Mouse (Mus musculus): Measurements from ENCODE around the gene Slc7a14. TPM values are rescaled to one million over a fixed set of nuclear protein-coding genes. Genes with fewer than 3 reads are reported as not detected.

The Slc7a14 gene
- polyA plus RNA-seq, 1 experiment: 0.15 TPM

DNA sequence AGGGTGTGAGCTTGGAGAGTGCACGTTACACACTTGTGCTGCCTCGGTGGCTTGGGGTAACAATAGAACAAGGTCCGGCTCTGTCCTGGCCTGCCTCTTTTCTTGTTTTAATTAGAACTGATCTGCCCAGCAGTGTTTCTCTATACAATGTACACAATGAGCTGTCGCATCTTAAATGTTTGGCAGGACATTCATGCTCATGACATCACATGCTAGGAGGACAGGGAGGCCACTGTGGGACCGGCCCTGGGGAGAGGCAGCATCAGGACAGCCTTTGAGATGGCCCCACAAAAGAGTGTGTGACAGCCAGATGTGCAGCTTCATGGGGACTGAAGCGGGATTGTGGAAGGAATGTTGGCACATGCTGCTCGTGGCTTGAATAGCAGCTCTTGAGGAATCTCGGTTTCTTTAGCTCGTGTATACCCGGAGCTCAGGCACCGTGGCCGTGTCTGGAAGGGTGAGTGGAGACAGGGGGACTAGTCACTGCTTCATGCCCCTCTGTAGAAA lies 143.8 kb downstream of the Slc7a14 start:
- no peak overlapping the region for H3K27ac ChIP-seq (ENCODE audit: insufficient read depth, low read depth, low read length)
- 66% methylated on average over 12 of the region's 12 CpGs for WGBS
- no peak overlapping the region for H3K4me3 ChIP-seq (ENCODE audit: low read depth, low read length)

DNA sequence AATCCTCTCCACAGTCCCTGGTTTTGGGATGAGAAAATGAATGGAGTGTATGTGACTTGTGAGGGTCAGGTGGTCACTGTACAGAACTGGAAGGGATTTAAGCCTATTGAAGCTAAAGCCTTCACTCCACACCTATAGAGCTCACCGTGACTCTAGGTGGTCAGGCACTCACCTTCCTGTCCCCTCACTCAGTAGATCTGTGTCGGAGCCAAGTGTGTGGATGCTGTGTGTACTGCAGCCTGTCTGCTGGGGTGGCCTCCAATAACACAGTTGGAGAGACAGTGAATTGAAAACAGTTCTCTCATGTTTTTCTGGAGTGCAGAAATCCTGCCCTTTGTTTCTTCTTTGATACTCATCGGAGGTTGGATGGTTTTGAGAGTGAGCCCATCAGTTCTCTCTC lies 144.4 kb downstream of the Slc7a14 start:
- no peak for TF ChIP-seq CTCF (IDR thresholded peaks at IDR 0.05; ENCODE audit: extremely low read depth, insufficient read length, insufficient replicate concordance, low read depth, low read length)
- 77% methylated on average over 3 of the region's 3 CpGs for WGBS
- Histone ChIP-seq H3K27me3 (ENCODE audit: control insufficient read depth, insufficient read depth, low read length) (no peaks in the 10 kb centered on the region), H3K27ac (ENCODE audit: insufficient read depth, low read depth, low read length) (no peak overlapping the region), H3K4me1 (ENCODE audit: control insufficient read depth, insufficient read depth, insufficient read length, low read length) (no peaks in the 10 kb centered on the region), H3K4me3 (ENCODE audit: low read depth, low read length) (no peak overlapping the region), H3K36me3 (ENCODE audit: control insufficient read depth, insufficient read depth, low read length) (no peaks in the 10 kb centered on the region)

More for the DNA sequence above, 143.8 kb downstream of the Slc7a14 start:
- no peak for TF ChIP-seq CTCF (IDR thresholded peaks at IDR 0.05; ENCODE audit: extremely low read depth, insufficient read length, insufficient replicate concordance, low read depth, low read length)
- no peak for TF ChIP-seq POLR2A (IDR thresholded peaks at IDR 0.05; ENCODE audit: low read depth, low read length)
- no peaks in the 10 kb centered on the region for H3K27me3 ChIP-seq (ENCODE audit: control insufficient read depth, insufficient read depth, low read length)
- H3K4me1 ChIP-seq (ENCODE audit: control insufficient read depth, insufficient read depth, insufficient read length, low read length): no peaks in the 10 kb centered on the region
- H3K36me3 ChIP-seq (ENCODE audit: control insufficient read depth, insufficient read depth, low read length): no peaks in the 10 kb centered on the region

DNA sequence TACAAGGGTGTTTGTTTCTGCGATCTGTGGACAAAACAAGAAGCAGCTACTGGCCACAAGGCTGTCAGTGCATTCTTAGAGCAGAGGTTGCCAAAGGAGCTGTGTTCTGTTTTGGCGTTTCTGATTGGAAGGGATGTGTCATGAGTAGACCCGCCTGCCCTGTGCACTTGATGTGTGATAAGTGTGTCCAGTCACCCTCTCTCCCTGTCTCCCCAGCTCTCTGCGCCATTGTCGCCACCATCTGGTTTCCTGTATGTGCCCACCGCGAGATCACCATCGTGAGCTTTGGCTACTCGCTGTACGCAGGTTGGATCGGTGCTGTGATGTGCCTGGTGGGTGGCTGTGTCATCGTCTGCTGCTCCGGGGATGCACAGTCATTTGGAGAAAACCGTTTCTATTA lies 147.3 kb downstream of the Slc7a14 start:
- Histone ChIP-seq H3K27me3 (ENCODE audit: control insufficient read depth, insufficient read depth, low read length) (no peaks in the 10 kb centered on the region), H3K4me1 (ENCODE audit: control insufficient read depth, insufficient read depth, insufficient read length, low read length) (no peaks in the 10 kb centered on the region), H3K4me3 (ENCODE audit: low read depth, low read length) (no peak overlapping the region), H3K36me3 (ENCODE audit: control insufficient read depth, insufficient read depth, low read length) (no peaks in the 10 kb centered on the region), H3K27ac (ENCODE audit: insufficient read depth, low read depth, low read length) (no peak overlapping the region)
- TF ChIP-seq CTCF (IDR thresholded peaks at IDR 0.05; ENCODE audit: extremely low read depth, insufficient read length, insufficient replicate concordance, low read depth, low read length): no peak
- TF ChIP-seq POLR2A (IDR thresholded peaks at IDR 0.05; ENCODE audit: low read depth, low read length): no peak
- 92% methylated on average over 14 of the region's 14 CpGs for WGBS

DNA sequence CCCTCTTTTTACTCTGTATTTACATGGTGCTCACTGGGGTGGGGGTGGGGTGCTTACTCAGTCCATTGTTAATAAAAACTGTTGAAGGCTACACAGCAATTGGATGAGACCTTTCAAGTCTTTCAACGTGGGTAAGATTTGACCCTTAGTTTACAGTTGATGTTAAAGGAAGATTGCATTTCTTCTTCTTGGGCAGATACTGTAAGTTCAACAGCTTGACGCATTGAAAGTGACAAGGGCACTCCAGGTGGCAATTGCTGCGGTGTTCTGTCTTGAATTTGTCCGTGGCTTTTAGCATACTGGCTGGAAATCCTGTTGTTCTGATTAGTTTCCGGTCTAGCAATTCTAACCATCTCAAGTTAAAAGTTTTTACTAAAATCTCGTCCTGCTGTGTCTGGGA lies 148.8 kb downstream of the Slc7a14 start:
- Histone ChIP-seq H3K4me3 (ENCODE audit: low read depth, low read length) (no peak overlapping the region), H3K27ac (ENCODE audit: insufficient read depth, low read depth, low read length) (no peak overlapping the region), H3K27me3 (ENCODE audit: control insufficient read depth, insufficient read depth, low read length) (no peaks in the 10 kb centered on the region), H3K36me3 (ENCODE audit: control insufficient read depth, insufficient read depth, low read length) (no peaks in the 10 kb centered on the region), H3K4me1 (ENCODE audit: control insufficient read depth, insufficient read depth, insufficient read length, low read length) (no peaks in the 10 kb centered on the region)
- TF ChIP-seq CTCF (IDR thresholded peaks at IDR 0.05; ENCODE audit: extremely low read depth, insufficient read length, insufficient replicate concordance, low read depth, low read length): no peak
- TF ChIP-seq POLR2A (IDR thresholded peaks at IDR 0.05; ENCODE audit: low read depth, low read length): no peak
- WGBS: 53% methylated on average over 6 of the region's 6 CpGs

DNA sequence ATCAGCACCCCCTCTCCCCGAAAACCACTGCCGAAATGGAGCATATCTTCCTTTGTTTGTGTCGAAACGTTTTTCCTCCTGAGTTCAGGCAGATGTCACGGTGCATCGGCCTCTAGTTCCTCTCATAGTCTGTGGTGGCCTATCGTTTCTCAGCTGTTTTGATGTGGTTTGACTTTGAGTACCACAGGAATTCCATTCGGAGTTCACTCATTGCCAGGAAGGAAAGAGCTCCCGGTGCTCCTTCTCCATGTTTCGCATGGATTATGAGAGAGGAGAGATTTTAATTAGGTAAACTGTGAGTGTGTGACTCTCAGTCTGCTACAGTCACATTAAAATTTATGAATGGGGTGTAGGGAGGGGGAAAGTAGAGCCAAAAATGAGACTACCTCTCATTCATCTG lies 150.1 kb downstream of the Slc7a14 start:
- H3K27me3 ChIP-seq (ENCODE audit: control insufficient read depth, insufficient read depth, low read length): no peaks in the 10 kb centered on the region
- no peak overlapping the region for H3K27ac ChIP-seq (ENCODE audit: insufficient read depth, low read depth, low read length)
- no peaks in the 10 kb centered on the region for H3K36me3 ChIP-seq (ENCODE audit: control insufficient read depth, insufficient read depth, low read length)
- TF ChIP-seq CTCF (IDR thresholded peaks at IDR 0.05; ENCODE audit: extremely low read depth, insufficient read length, insufficient replicate concordance, low read depth, low read length) (no peak), POLR2A (IDR thresholded peaks at IDR 0.05; ENCODE audit: low read depth, low read length) (no peak)
- no peak overlapping the region for H3K4me3 ChIP-seq (ENCODE audit: low read depth, low read length)
- 80% methylated on average over 10 of the region's 10 CpGs for WGBS
- H3K4me1 ChIP-seq (ENCODE audit: control insufficient read depth, insufficient read depth, insufficient read length, low read length): no peaks in the 10 kb centered on the region

DNA sequence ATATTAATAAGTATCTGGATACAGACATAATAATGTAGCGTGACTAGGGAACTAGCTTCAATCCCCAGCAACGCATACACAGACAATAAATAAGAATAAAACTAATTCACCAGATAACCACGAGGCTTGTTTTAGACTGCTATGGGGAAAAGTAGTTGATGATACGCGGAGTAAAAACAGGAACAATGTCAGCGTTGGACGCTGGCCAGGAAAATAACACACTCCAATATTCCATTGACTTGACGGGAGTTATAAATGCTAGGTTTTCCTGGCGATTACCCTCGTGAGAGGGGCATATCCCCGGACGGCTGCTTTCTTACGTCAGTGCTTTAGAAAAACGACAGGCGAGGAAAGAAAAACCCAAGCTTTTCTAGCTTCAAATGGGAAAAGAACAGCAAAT lies 152.4 kb downstream of the Slc7a14 start:
- WGBS: 67% methylated on average over 15 of the region's 15 CpGs
- no peak overlapping the region for H3K4me3 ChIP-seq (ENCODE audit: low read depth, low read length)
- no peaks in the 10 kb centered on the region for H3K4me1 ChIP-seq (ENCODE audit: control insufficient read depth, insufficient read depth, insufficient read length, low read length)
- TF ChIP-seq CTCF (IDR thresholded peaks at IDR 0.05; ENCODE audit: extremely low read depth, insufficient read length, insufficient replicate concordance, low read depth, low read length): no peak
- no peak for TF ChIP-seq POLR2A (IDR thresholded peaks at IDR 0.05; ENCODE audit: low read depth, low read length)
- H3K27ac ChIP-seq (ENCODE audit: insufficient read depth, low read depth, low read length): no peak overlapping the region
- no peaks in the 10 kb centered on the region for H3K36me3 ChIP-seq (ENCODE audit: control insufficient read depth, insufficient read depth, low read length)
- no peaks in the 10 kb centered on the region for H3K27me3 ChIP-seq (ENCODE audit: control insufficient read depth, insufficient read depth, low read length)

DNA sequence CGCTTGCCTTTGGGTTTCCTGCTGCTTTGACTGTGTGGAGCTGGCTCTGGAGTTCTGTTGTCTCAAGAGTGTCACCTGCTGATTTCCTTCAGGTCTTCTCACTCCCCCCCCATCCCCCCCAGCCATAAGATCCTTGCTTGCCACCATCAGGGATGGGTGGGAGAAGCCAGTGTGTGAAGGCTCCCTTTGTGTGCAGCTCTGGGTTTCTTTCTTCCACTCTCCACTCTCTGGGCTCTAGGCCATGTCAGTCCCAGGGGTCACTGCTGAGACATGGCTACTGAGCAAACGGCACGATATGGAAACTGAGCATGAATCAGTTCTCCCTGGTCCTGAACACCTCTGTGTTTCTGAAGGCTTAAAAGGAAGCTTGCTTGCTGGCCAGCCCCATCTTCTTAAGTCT lies 154.1 kb downstream of the Slc7a14 start:
- Histone ChIP-seq H3K27ac (ENCODE audit: insufficient read depth, low read depth, low read length) (no peak overlapping the region), H3K4me1 (ENCODE audit: control insufficient read depth, insufficient read depth, insufficient read length, low read length) (no peaks in the 10 kb centered on the region), H3K4me3 (ENCODE audit: low read depth, low read length) (no peak overlapping the region), H3K36me3 (ENCODE audit: control insufficient read depth, insufficient read depth, low read length) (no peaks in the 10 kb centered on the region), H3K27me3 (ENCODE audit: control insufficient read depth, insufficient read depth, low read length) (peaks cover under 1% of the 10 kb centered on the region; the same call in 1 of the 2 replicates)
- TF ChIP-seq CTCF (IDR thresholded peaks at IDR 0.05; ENCODE audit: extremely low read depth, insufficient read length, insufficient replicate concordance, low read depth, low read length) (no peak), POLR2A (IDR thresholded peaks at IDR 0.05; ENCODE audit: low read depth, low read length) (no peak)
- 71% methylated on average over 3 of the region's 3 CpGs for WGBS

Other genes with a start within 250 kb of the Slc7a14 start
- gene Skil, start 215.3 kb downstream of the Slc7a14 start, polyA plus RNA-seq (2012; rRNA removed): 3.4 and 8.5 TPM in 2 replicates
- 0.06 and 0.42 TPM in 2 replicates for gene Cldn11, start 160.5 kb downstream of the Slc7a14 start, polyA plus RNA-seq (2012; rRNA removed)